Mouse (Mus musculus): ENCODE data around the gene Hist1h4h.

Gene Hist1h4h

GRCm38 (mm10) chr13:23510127-23510526, 20.7 kb upstream of the Hist1h4h start:
- DNase-seq (ENCODE audit: low spot score in 2 of 2), result no peak

- no peak for DNase-seq (ENCODE audit: low spot score in 2 of 2)
Observed at GRCm38 (mm10) chr13:23513517-23513916, 17.3 kb upstream of the Hist1h4h start.

- no peak for DNase-seq (ENCODE audit: low spot score in 2 of 2)
Observed at GRCm38 (mm10) chr13:23515281-23515680, 15.6 kb upstream of the Hist1h4h start.

GRCm38 (mm10) chr13:23515826-23516620, 14.8 kb upstream of the Hist1h4h start:
- DNase-seq (ENCODE audit: low spot score in 2 of 2), result no peak

- DNase-seq (ENCODE audit: low spot score in 2 of 2), result peak in 1 of 2 experiments; percentile 78
Observed at GRCm38 (mm10) chr13:23516822-23517602, 13.8 kb upstream of the Hist1h4h start.

- DNase-seq (ENCODE audit: low spot score in 2 of 2), result peak; percentile 62 to 97
Observed at GRCm38 (mm10) chr13:23517603-23518294, 13.1 kb upstream of the Hist1h4h start.

GRCm38 (mm10) chr13:23518295-23518603, 12.6 kb upstream of the Hist1h4h start:
- no peak for DNase-seq (ENCODE audit: low spot score in 2 of 2)

GRCm38 (mm10) chr13:23518885-23519284, 12.0 kb upstream of the Hist1h4h start:
- peak; percentile 52 to 92 for DNase-seq (ENCODE audit: low spot score in 2 of 2)

- DNase-seq (ENCODE audit: low spot score in 2 of 2), result peak in 1 of 2 experiments; percentile 89
Observed at GRCm38 (mm10) chr13:23519416-23519815, 11.4 kb upstream of the Hist1h4h start.

GRCm38 (mm10) chr13:23521703-23522102, 9.1 kb upstream of the Hist1h4h start:
- DNase-seq (ENCODE audit: low spot score in 2 of 2), result peak in 1 of 2 experiments; percentile 86

GRCm38 (mm10) chr13:23523976-23524375, 6.9 kb upstream of the Hist1h4h start:
- DNase-seq (ENCODE audit: low spot score in 2 of 2), result no peak

- peak in 1 of 2 experiments; percentile 63 for DNase-seq (ENCODE audit: low spot score in 2 of 2)
Observed at GRCm38 (mm10) chr13:23524654-23525053, 6.2 kb upstream of the Hist1h4h start.

- DNase-seq (ENCODE audit: low spot score in 2 of 2), result no peak
Observed at GRCm38 (mm10) chr13:23525901-23526300, 4.9 kb upstream of the Hist1h4h start.

- DNase-seq (ENCODE audit: low spot score in 2 of 2), result peak; percentile 78 to 96
Observed at GRCm38 (mm10) chr13:23526312-23526711, 4.5 kb upstream of the Hist1h4h start.

- DNase-seq (ENCODE audit: low spot score in 2 of 2), result no peak
Observed at GRCm38 (mm10) chr13:23529005-23529404, 1.8 kb upstream of the Hist1h4h start.

GRCm38 (mm10) chr13:23529480-23530165, 1.2 kb upstream of the Hist1h4h start:
- DNase-seq (ENCODE audit: low spot score in 2 of 2), result no peak

GRCm38 (mm10) chr13:23530181-23530900, 509 bp upstream of the Hist1h4h start:
- peak; percentile 59 to 84 for DNase-seq (ENCODE audit: low spot score in 2 of 2)

- DNase-seq (ENCODE audit: low spot score in 2 of 2), result no peak
Observed at GRCm38 (mm10) chr13:23532262-23533075, 1.6 kb downstream of the Hist1h4h start.

GRCm38 (mm10) chr13:23533560-23534367, 2.9 kb downstream of the Hist1h4h start, which contains the start of gene Hist1h2af:
Gene Hist1h2af (plus strand): TSS chr13:23533906.
- peak; percentile 78 to 84 for DNase-seq (ENCODE audit: low spot score in 2 of 2)
